Mouse (Mus musculus) olfactory bulb, adult 2 months (tissue): Measurements from ENCODE around the gene Ccnt2.

ENCODE experiments used
- CTCF ChIP-seq: fragments of 200-500 bp; IDR thresholded peaks from 2 replicates; pipeline ENCODE4 v1.5.1; 2012; ENCODE audit warnings: low read depth, mild to moderate bottlenecking, low read length, moderate library complexity; ENCODE audit not compliant: insufficient read depth
- POLR2A ChIP-seq: fragments of 200-500 bp; IDR thresholded peaks from 2 replicates; pipeline ENCODE4 v1.6.1; 2012; ENCODE audit warnings: mild to moderate bottlenecking, low read depth, low read length, moderate library complexity; ENCODE audit not compliant: insufficient read depth

GRCm38 (mm10) chr1:127812929-127813328, 39.0 kb downstream of the Ccnt2 start:
- no peak for TF ChIP-seq CTCF
- TF ChIP-seq POLR2A = no peak
